Mouse (Mus musculus) skeletal muscle tissue, postnatal 0 days (tissue): Measurements from ENCODE around the gene Slc48a1. TPM values are rescaled to one million over a fixed set of nuclear protein-coding genes. Genes with fewer than 3 reads are reported as not detected.

Source experiments
- polyA plus RNA-seq: library from polyadenylated mRNA; unstranded; fragments of >200 nt; fragmentation: Nextera tagmentation; extraction: Ambion mirVana; gene quantifications from 2 replicates; pipeline ENCODE4 v1.2.1, GENCODE M21; 2015

Gene Slc48a1
- polyA plus RNA-seq: 41.9 and 45.6 TPM in 2 replicates

DNA sequence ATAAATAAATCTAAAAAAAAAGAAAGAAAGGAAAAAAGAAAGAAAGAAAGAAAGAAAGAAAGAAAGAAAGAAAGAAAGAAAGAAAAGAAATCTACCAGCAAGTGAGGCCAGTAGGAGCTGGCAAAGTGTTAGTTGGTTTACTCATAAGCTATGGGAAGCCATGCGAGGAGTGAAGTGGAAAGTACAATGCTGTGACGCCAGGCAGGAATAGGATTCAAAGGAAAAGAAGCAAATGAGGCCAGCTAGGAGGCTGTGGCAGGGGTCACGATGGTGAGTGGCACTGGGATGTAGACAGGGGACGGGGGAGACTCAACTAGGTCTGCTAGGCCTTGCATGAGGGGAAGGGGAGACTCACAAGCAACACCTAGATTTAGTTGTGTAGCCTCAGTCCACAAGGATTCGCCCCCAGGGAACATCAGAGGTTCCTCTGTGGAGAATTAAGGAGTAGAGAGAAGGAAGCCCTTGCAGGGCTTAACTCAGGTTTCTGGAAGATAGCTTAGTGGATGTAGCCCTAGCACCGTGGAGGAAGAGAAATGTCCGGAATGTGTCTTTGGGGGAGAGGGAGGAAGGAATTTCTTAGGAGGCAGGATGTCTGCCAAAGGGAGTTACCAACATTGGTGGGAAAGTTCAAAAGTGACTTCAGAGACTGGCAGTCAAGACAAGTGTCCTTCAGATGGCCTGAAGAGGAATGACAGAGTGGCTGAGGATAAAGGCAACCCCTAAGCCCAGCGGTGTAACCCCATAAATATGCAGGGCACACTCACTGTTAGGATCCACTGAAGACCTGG lies at the start of gene Slc48a1:
Gene Slc48a1, plus strand, starts transcription at position 210 of the 788 bp plus-strand sequence.

DNA sequence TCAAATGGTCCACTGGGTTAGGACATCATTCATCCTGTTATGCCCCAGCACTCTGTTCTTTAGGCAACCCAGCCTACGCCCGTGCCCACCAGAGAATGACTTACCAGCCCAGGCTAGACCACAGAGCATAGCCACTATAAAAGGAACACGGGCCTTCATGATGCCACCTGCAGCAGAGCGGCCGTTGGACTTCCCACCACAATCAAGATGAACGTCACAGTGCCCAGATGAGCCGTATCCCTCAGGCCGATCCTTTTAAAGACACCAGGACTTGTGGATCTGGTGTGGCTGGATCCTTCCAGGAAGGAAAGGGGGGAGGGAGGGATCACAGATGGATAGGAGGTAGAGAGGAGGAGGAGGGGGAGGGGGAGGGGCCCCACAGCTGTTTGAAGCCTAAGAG lies 47.2 kb upstream of the Slc48a1 start, which contains the start of gene Endou:
Gene Endou, minus strand, starts transcription at position 229 of the 400 bp plus-strand sequence.

DNA sequence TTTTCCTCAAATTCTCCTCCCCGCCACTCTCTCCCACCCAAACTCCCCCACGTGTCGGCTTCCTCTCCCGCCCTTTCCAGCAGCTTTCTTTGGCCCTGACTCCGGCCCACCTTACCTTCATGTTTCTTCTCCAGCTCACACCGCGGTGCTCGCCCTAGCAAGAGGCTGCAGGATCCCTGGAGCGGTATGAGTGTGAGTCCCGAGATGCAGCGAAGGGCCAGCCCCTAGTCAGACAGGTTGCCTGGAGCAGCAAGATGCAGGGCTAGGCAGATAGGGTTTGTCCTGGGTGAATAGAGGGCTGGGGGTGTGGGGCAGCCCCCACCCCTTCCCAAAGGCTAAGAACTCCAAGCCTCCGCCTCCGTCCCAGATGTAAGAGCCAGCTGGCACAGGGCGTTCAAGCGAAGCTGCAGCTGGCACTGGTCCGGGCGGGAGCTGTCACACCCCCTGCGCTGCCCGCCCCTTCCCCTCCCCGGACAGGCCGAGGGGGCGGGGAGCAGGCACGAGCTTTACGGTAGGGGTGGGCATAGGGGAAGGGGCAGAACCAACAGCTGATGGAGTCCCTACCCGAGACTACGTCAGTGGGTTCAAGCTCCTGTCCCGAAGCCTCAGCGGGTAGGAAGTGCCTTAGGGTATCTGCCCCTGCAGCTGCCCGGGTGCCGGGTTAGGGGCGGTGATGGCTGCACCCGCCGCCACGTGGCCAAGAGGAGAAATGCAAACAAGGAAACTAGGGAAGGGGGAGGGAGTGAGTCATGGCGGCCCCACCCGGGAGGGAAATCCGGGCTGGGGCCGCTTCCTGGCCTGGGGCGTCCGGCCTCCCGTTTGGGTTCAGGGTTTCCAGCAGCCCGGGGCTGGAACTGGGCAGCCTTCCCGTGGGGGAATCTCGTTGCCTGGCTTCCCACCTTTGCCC lies 10.8 kb upstream of the Slc48a1 start, which contains the start of gene Rapgef3:
Gene Rapgef3, minus strand, starts transcription at position 693 of the 907 bp plus-strand sequence.

Other genes starting within 250 kb of the Slc48a1 start
- gene Rpap3, start 72.7 kb upstream of the Slc48a1 start, polyA plus RNA-seq: 12.2 and 14.0 TPM in 2 replicates
- gene Endou, start 47.2 kb upstream of the Slc48a1 start, polyA plus RNA-seq: 0.44 and 3.1 TPM in 2 replicates
- gene Rapgef3, start 10.5 kb upstream of the Slc48a1 start, polyA plus RNA-seq: 6.3 and 8.1 TPM in 2 replicates
- 14.8 and 16.8 TPM in 2 replicates for gene Hdac7, start 66.0 kb downstream of the Slc48a1 start, polyA plus RNA-seq
- 0.21 and 0.31 TPM in 2 replicates for gene Vdr, start 132.1 kb downstream of the Slc48a1 start, polyA plus RNA-seq
- 23.0 and 30.3 TPM in 2 replicates for gene Tmem106c, start 185.7 kb downstream of the Slc48a1 start, polyA plus RNA-seq
- gene Col2a1, start 226.2 kb downstream of the Slc48a1 start, polyA plus RNA-seq: 0.33 and 28.3 TPM in 2 replicates